Comparison of ENCODE assay signal across 20 mouse cellular contexts in genomic region chr9:83778317-83778960, GRCm38 (mm10). TPM values are rescaled to one million over a fixed set of nuclear protein-coding genes. Genes with fewer than 3 reads are reported as not detected.
"Had no signal": no experiment of that assay in that cellular context is flagged by ENCODE, and none has a peak within 500 bp of the region (broad histone marks: within the 10 kb centered on the region; RNA-seq: fewer than 3 reads in every experiment).

No protein-coding gene starts in this region.

- DNase-seq: lung, adult 18-20 months; lung, embryonic 14.5 days; lung, postnatal 14 days; lung, postnatal 4 days; midbrain, embryonic 14.5 days; retina, postnatal 1 day; right cerebral cortex, adult 18-20 months; right cerebral cortex, postnatal 25 days; right cerebral cortex, postnatal 4 days; spleen, adult 18-20 months; thymus, adult 18-20 months; thymus, postnatal 14 days; thymus, postnatal 36 days had no signal

- H3K27me3 ChIP-seq: midbrain, embryonic 12.5 days; neural tube, embryonic 13.5 days; neural tube, embryonic 15.5 days had no signal

- ATAC-seq: midbrain, embryonic 16.5 days had no signal

- H3K9me3 ChIP-seq: midbrain, embryonic 10.5 days; midbrain, embryonic 12.5 days; neural tube, embryonic 13.5 days; neural tube, embryonic 15.5 days had no signal

- H3K9ac ChIP-seq: lung, embryonic 14.5 days; midbrain, embryonic 12.5 days; neural tube, embryonic 13.5 days; neural tube, embryonic 15.5 days had no signal

- H3K27ac ChIP-seq: midbrain, embryonic 10.5 days; midbrain, embryonic 12.5 days; neural tube, embryonic 13.5 days; neural tube, embryonic 15.5 days had no signal

- H3K4me3 ChIP-seq: midbrain, embryonic 10.5 days; midbrain, embryonic 12.5 days; myocyte; neural tube, embryonic 13.5 days; neural tube, embryonic 15.5 days had no signal

- H3K4me2 ChIP-seq: lung, embryonic 14.5 days; midbrain, embryonic 12.5 days; neural tube, embryonic 13.5 days; neural tube, embryonic 15.5 days had no signal

- H3K4me1 ChIP-seq: midbrain, embryonic 10.5 days; midbrain, embryonic 12.5 days; neural tube, embryonic 13.5 days; neural tube, embryonic 15.5 days had no signal

RNA-seq across cellular contexts. Expression of gene Elovl4, which starts 27.6 kb away (rescaled TPM):
- total RNA-seq: megakaryocyte, adult 5-6 weeks had no signal
